Mouse (Mus musculus): ENCODE results near the gene Grifin.
A peak's percentile ranks its signal among the peaks of the same experiment; 100 is the strongest.

Gene Grifin

GRCm38 (mm10) chr5:140564896-140565295 is at the start of gene Grifin:
Gene Grifin (minus strand): TSS chr5:140565071.
- no peak for DNase-seq (ENCODE audit: low read depth)

GRCm38 (mm10) chr5:140614141-140614540 is 49.3 kb upstream of the Grifin start:
- no peak for DNase-seq (ENCODE audit: low read depth)

GRCm38 (mm10) chr5:140612191-140612590 is 47.3 kb upstream of the Grifin start:
- DNase-seq (ENCODE audit: low read depth) = no peak

GRCm38 (mm10) chr5:140611611-140612185 is 46.8 kb upstream of the Grifin start:
- DNase-seq (ENCODE audit: low read depth) = no peak

- DNase-seq (ENCODE audit: low read depth) = no peak
Measured at GRCm38 (mm10) chr5:140611021-140611583, 46.2 kb upstream of the Grifin start.

- DNase-seq (ENCODE audit: low read depth) = no peak
Measured at GRCm38 (mm10) chr5:140610273-140611011, 45.6 kb upstream of the Grifin start.

- no peak for DNase-seq (ENCODE audit: low read depth)
Measured at GRCm38 (mm10) chr5:140609511-140610272, 44.8 kb upstream of the Grifin start.

GRCm38 (mm10) chr5:140608634-140609015 is 43.8 kb upstream of the Grifin start:
- no peak for DNase-seq (ENCODE audit: low read depth)

- DNase-seq (ENCODE audit: low read depth) = no peak
Measured at GRCm38 (mm10) chr5:140607836-140608633, 43.2 kb upstream of the Grifin start.

GRCm38 (mm10) chr5:140607001-140607835 is 42.3 kb upstream of the Grifin start, which contains the start of gene Lfng:
Gene Lfng (plus strand): TSS chr5:140607320.
- peak; percentile 85 for DNase-seq (ENCODE audit: low read depth)

- DNase-seq (ENCODE audit: low read depth) = no peak
Measured at GRCm38 (mm10) chr5:140606386-140606785, 41.5 kb upstream of the Grifin start.

GRCm38 (mm10) chr5:140605228-140605627 is 40.4 kb upstream of the Grifin start:
- no peak for DNase-seq (ENCODE audit: low read depth)

GRCm38 (mm10) chr5:140604386-140604785 is 39.5 kb upstream of the Grifin start:
- no peak for DNase-seq (ENCODE audit: low read depth)

GRCm38 (mm10) chr5:140602540-140602939 is 37.7 kb upstream of the Grifin start:
- DNase-seq (ENCODE audit: low read depth) = no peak

GRCm38 (mm10) chr5:140601712-140602111 is 36.8 kb upstream of the Grifin start:
- DNase-seq (ENCODE audit: low read depth) = no peak

- no peak for DNase-seq (ENCODE audit: low read depth)
Measured at GRCm38 (mm10) chr5:140599939-140600338, 35.1 kb upstream of the Grifin start.

GRCm38 (mm10) chr5:140597787-140598186 is 32.9 kb upstream of the Grifin start:
- no peak for DNase-seq (ENCODE audit: low read depth)

- no peak for DNase-seq (ENCODE audit: low read depth)
Measured at GRCm38 (mm10) chr5:140596927-140597588, 32.2 kb upstream of the Grifin start.

- DNase-seq (ENCODE audit: low read depth) = no peak
Measured at GRCm38 (mm10) chr5:140596426-140596825, 31.6 kb upstream of the Grifin start.

GRCm38 (mm10) chr5:140594846-140595245 is 30.0 kb upstream of the Grifin start:
- DNase-seq (ENCODE audit: low read depth) = no peak
